13 mouse cellular contexts compared by ENCODE assay signal in the genomic region with DNA sequence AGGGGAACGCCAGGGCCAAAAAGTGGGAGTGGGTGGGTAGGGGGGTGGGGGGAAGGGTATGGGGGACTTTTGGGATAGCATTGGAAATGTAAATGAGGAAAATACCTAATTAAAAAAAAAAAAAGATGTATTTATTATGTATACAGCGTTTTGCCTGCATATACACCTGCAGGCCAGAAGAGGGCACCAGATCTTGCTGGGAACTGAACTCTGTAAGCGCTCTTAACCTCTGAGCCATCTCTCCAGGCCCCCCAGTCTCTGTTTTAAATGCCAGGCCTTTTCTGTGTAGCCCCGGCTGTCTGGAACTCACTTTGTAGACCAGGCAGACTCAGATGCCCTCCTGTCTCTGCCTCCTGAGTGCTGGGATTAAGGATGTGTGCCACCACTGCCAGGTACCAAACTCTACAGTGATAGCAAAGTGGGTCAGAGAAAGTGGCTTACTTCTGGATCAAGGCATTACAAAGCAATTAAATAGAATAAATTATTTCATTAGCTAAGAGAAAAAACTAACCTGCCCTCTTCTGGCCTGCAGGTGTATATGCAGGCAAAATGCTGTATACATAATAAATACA. TPM values are rescaled to one million over a fixed set of nuclear protein-coding genes. Genes with fewer than 3 reads are reported as not detected.
DNase-seq lines count a peak whose midpoint lies in the region; ATAC-seq and TF ChIP-seq lines count a peak whose summit lies in the region.
"Had no signal": no experiment of that assay in that cellular context is flagged by ENCODE, and none has a peak within 500 bp of the region (broad histone marks: within the 10 kb centered on the region; RNA-seq: fewer than 3 reads in every experiment).

No protein-coding gene starts in this region.

- H3K4me1 ChIP-seq in kidney, postnatal 0 days (replicated peaks; ENCODE audit: insufficient read depth, low read length) = no peaks in the 10 kb centered on the region
- H3K4me1 ChIP-seq in bone marrow, adult 2 months (ENCODE audit: control insufficient read depth, insufficient read depth, low read length) = no peaks in the 10 kb centered on the region
- H3K4me1 ChIP-seq in liver, embryonic 15.5 days (replicated peaks) = peaks cover 13% of the 10 kb centered on the region
- no peaks in the 10 kb centered on the region for H3K4me1 ChIP-seq in hindbrain, embryonic 14.5 days (replicated peaks; ENCODE audit: control insufficient read depth, insufficient read depth, low read length)
- H3K4me1 ChIP-seq: forebrain, embryonic 15.5 days; neural tube, embryonic 13.5 days had no signal

- no peak overlapping the region for H3K9ac ChIP-seq in kidney, postnatal 0 days (ENCODE audit: low read depth, low read length)
- no peak overlapping the region for H3K9ac ChIP-seq in liver, embryonic 15.5 days
- H3K9ac ChIP-seq in hindbrain, embryonic 14.5 days = no peak overlapping the region
- H3K9ac ChIP-seq: forebrain, embryonic 15.5 days; heart, embryonic 13.5 days; neural tube, embryonic 13.5 days had no signal

- H3K36me3 ChIP-seq in kidney, postnatal 0 days (ENCODE audit: insufficient read depth, low read length) = no peaks in the 10 kb centered on the region
- peaks cover 71% of the 10 kb centered on the region for H3K36me3 ChIP-seq in liver, embryonic 15.5 days (replicated peaks)
- no peaks in the 10 kb centered on the region for H3K36me3 ChIP-seq in hindbrain, embryonic 14.5 days (replicated peaks; ENCODE audit: control insufficient read depth, insufficient read depth)
- H3K36me3 ChIP-seq: forebrain, embryonic 15.5 days; neural tube, embryonic 13.5 days had no signal

- peak; percentile 25 for TF ChIP-seq CTCF in kidney, postnatal 0 days (IDR thresholded peaks at IDR 0.05; ENCODE audit: low read depth)
- TF ChIP-seq CTCF in bone marrow, adult 2 months (IDR thresholded peaks at IDR 0.05; ENCODE audit: control insufficient read depth, insufficient read depth, low read length) = peak; percentile 59

- intact Hi-C loops in left cerebral cortex, postnatal 4 days (cut with DNase I) = no loop called here

- no peak for DNase-seq in kidney, postnatal 0 days (ENCODE audit: low spot score)
- DNase-seq in kidney, adult 9 months = no peak
- DNase-seq in CD4-positive, CD25-positive, alpha-beta regulatory T cell, adult 2 months (ENCODE audit: low read depth, low spot score) = peak; percentile 62
- DNase-seq in hindbrain, embryonic 14.5 days (ENCODE audit: low spot score) = no peak
- no peak for DNase-seq in cerebellum, adult 8-10 months
- no peak for DNase-seq in left cerebral cortex, postnatal 4 days

- H3K4me2 ChIP-seq in kidney, postnatal 0 days (ENCODE audit: low read length) = no peak overlapping the region
- H3K4me2 ChIP-seq in liver, embryonic 15.5 days = no peak overlapping the region
- no peak overlapping the region for H3K4me2 ChIP-seq in hindbrain, embryonic 14.5 days (replicated peaks)
- H3K4me2 ChIP-seq: forebrain, embryonic 15.5 days; heart, embryonic 13.5 days; neural tube, embryonic 13.5 days had no signal

- no peak for TF ChIP-seq POLR2A in bone marrow, adult 2 months (IDR thresholded peaks at IDR 0.05; ENCODE audit: borderline replicate concordance, control insufficient read depth, low read depth, low read length)

- 58% methylated on average over 3 of the region's 4 CpGs for WGBS in kidney, postnatal 0 days
- 55% methylated on average over 4 of the region's 4 CpGs for WGBS in bone marrow, adult 2 months
- WGBS in liver, embryonic 15.5 days (ENCODE audit: insufficient replicate concordance) = 28% methylated on average over 4 of the region's 4 CpGs
- WGBS in hindbrain, embryonic 14.5 days = 43% methylated on average over 3 of the region's 4 CpGs

- no peaks in the 10 kb centered on the region for H3K27me3 ChIP-seq in kidney, postnatal 0 days (ENCODE audit: insufficient read depth, low read length)
- no peaks in the 10 kb centered on the region for H3K27me3 ChIP-seq in liver, embryonic 15.5 days
- no peaks in the 10 kb centered on the region for H3K27me3 ChIP-seq in hindbrain, embryonic 14.5 days (ENCODE audit: control insufficient read depth, insufficient read depth, low read length)
- H3K27me3 ChIP-seq: forebrain, embryonic 15.5 days; heart, embryonic 13.5 days; neural tube, embryonic 13.5 days had no signal

- H3K27ac ChIP-seq in kidney, postnatal 0 days = no peak overlapping the region
- no peak overlapping the region for H3K27ac ChIP-seq in bone marrow, adult 2 months (ENCODE audit: control insufficient read depth, insufficient read depth, low read depth, low read length, poor library complexity)
- 0 out of 2 replicates have a peak overlapping the region, but pooled peaks have one; percentile 33 for H3K27ac ChIP-seq in liver, embryonic 15.5 days (replicated peaks)
- H3K27ac ChIP-seq in hindbrain, embryonic 14.5 days = no peak overlapping the region
- H3K27ac ChIP-seq: forebrain, embryonic 15.5 days; heart, embryonic 13.5 days; neural tube, embryonic 13.5 days had no signal

- H3K4me3 ChIP-seq in kidney, postnatal 0 days (replicated peaks; ENCODE audit: low read depth, low read length) = no peak overlapping the region
- no peak overlapping the region for H3K4me3 ChIP-seq in bone marrow, adult 2 months (replicated peaks; ENCODE audit: control insufficient read depth, low read depth, low read length)
- H3K4me3 ChIP-seq in liver, embryonic 15.5 days (replicated peaks) = no peak overlapping the region
- no peak overlapping the region for H3K4me3 ChIP-seq in hindbrain, embryonic 14.5 days (replicated peaks; ENCODE audit: low read length)
- H3K4me3 ChIP-seq: forebrain, embryonic 15.5 days; heart, embryonic 13.5 days; neural tube, embryonic 13.5 days had no signal

- no peaks in the 10 kb centered on the region for H3K9me3 ChIP-seq in kidney, postnatal 0 days (replicated peaks; ENCODE audit: low read length)
- H3K9me3 ChIP-seq in liver, embryonic 15.5 days (replicated peaks) = no peaks in the 10 kb centered on the region
- H3K9me3 ChIP-seq in hindbrain, embryonic 14.5 days (ENCODE audit: control insufficient read depth, low read length) = no peaks in the 10 kb centered on the region
- H3K9me3 ChIP-seq: forebrain, embryonic 15.5 days; heart, embryonic 13.5 days; neural tube, embryonic 13.5 days had no signal

- no peak for ATAC-seq in kidney, postnatal 0 days (replicated peaks; ENCODE audit: low FRiP score, low read depth)
- no peak for ATAC-seq in liver, embryonic 15.5 days (ENCODE audit: insufficient read depth)
- ATAC-seq in hindbrain, embryonic 14.5 days (ENCODE audit: low FRiP score) = no peak
- ATAC-seq: forebrain, embryonic 15.5 days had no signal

RNA-seq across cellular contexts. Expression of a gene that starts 12.7 kb away (rescaled TPM):
- 13.2 and 14.7 TPM in 2 replicates for polyA plus RNA-seq in kidney, postnatal 0 days (2015; fragmentation: Nextera tagmentation; extraction: Ambion mirVana)
- 62.2 and 92.2 TPM in 2 replicates for polyA plus RNA-seq in bone marrow, adult 2 months (2011; ENCODE audit: insufficient read depth, insufficient read length, low replicate concordance, missing spikeins)
- polyA plus RNA-seq in liver, embryonic 15.5 days (2015; fragmentation: Nextera tagmentation; extraction: Ambion mirVana) = 28.4 and 30.0 TPM in 2 replicates
- polyA plus RNA-seq in hindbrain, embryonic 14.5 days (2014; fragmentation: Nextera tagmentation; extraction: Ambion mirVana) = 4.5 and 5.4 TPM in 2 replicates
- total RNA-seq in left cerebral cortex, postnatal 4 days (2021) = 1 to 10 TPM; 3.4 to 4.0 TPM

RNA-seq across cellular contexts. Expression of a gene that starts 38.6 kb away (rescaled TPM):
- 23.5 and 23.8 TPM in 2 replicates for polyA plus RNA-seq in kidney, postnatal 0 days (2015; fragmentation: Nextera tagmentation; extraction: Ambion mirVana)
- polyA plus RNA-seq in bone marrow, adult 2 months (2011; ENCODE audit: insufficient read depth, insufficient read length, low replicate concordance, missing spikeins) = 52.5 and 60.2 TPM in 2 replicates
- polyA plus RNA-seq in liver, embryonic 15.5 days (2015; fragmentation: Nextera tagmentation; extraction: Ambion mirVana) = 17.4 and 20.4 TPM in 2 replicates
- polyA plus RNA-seq in hindbrain, embryonic 14.5 days (2014; fragmentation: Nextera tagmentation; extraction: Ambion mirVana) = 18.0 and 20.7 TPM in 2 replicates
- total RNA-seq in left cerebral cortex, postnatal 4 days (2021) = 10 to 100 TPM; 20.8 to 24.9 TPM

RNA-seq across cellular contexts. Expression of a gene that starts 49.3 kb away (rescaled TPM):
- not detected in 2 replicates for polyA plus RNA-seq in kidney, postnatal 0 days (2015; fragmentation: Nextera tagmentation; extraction: Ambion mirVana)
- polyA plus RNA-seq in bone marrow, adult 2 months (2011; ENCODE audit: insufficient read depth, insufficient read length, low replicate concordance, missing spikeins) = 2.8 TPM in 1 of 2 replicates, not detected in the other
- polyA plus RNA-seq in liver, embryonic 15.5 days (2015; fragmentation: Nextera tagmentation; extraction: Ambion mirVana) = 0.30 TPM in 1 of 2 replicates, not detected in the other
- polyA plus RNA-seq in hindbrain, embryonic 14.5 days (2014; fragmentation: Nextera tagmentation; extraction: Ambion mirVana) = 1.4 TPM in 2 replicates
- 1 to 10 TPM in 1 of 2 experiments, not detected in 1; 1.5 TPM for total RNA-seq in left cerebral cortex, postnatal 4 days (2021)
- polyA plus RNA-seq: forebrain, embryonic 15.5 days; heart, embryonic 13.5 days; intestine, embryonic 14.5 days; neural tube, embryonic 13.5 days; stomach, embryonic 14.5 days had no signal
